Mouse (Mus musculus): ENCODE data around the gene Fam183b.

- TF ChIP-seq CTCF (IDR thresholded peaks at IDR 0.05; ENCODE audit: insufficient read depth, low read depth, low read length) = no peak
- no peak for TF ChIP-seq POLR2A (IDR thresholded peaks at IDR 0.05; ENCODE audit: insufficient read depth, low read depth, low read length)
Measured at GRCm38 (mm10) chr11:58796850-58797249, 4.9 kb downstream of the Fam183b start.

Data from olfactory bulb, adult 2 months (tissue).